12 mouse cellular contexts compared by ENCODE assay signal in genomic region chr11:98057466-98057865, GRCm38 (mm10). TPM values are rescaled to one million over a fixed set of nuclear protein-coding genes. Genes with fewer than 3 reads are reported as not detected.
DNase-seq lines count a peak whose midpoint lies in the region; ATAC-seq and TF ChIP-seq lines count a peak whose summit lies in the region.
"Had no signal": no experiment of that assay in that cellular context is flagged by ENCODE, and none has a peak within 500 bp of the region (broad histone marks: within the 10 kb centered on the region; RNA-seq: fewer than 3 reads in every experiment).

No protein-coding gene starts in this region.

- 17% methylated on average over 9 of the region's 9 CpGs for WGBS in heart, embryonic 11.5 days (ENCODE audit: insufficient replicate concordance)
- 21% methylated on average over 9 of the region's 9 CpGs for WGBS in liver, embryonic 11.5 days

- H3K4me1 ChIP-seq in heart, embryonic 11.5 days (ENCODE audit: control insufficient read depth, insufficient read depth, low read length), result peaks cover 11% of the 10 kb centered on the region
- peaks cover 79% of the 10 kb centered on the region for H3K4me1 ChIP-seq in E14TG2a.4 (replicated peaks; ENCODE audit: low read depth, low read length)
- peaks cover 12% of the 10 kb centered on the region for H3K4me1 ChIP-seq in cortical plate, adult 2 months (ENCODE audit: control insufficient read depth, insufficient read depth, low read length)
- peaks cover 6% of the 10 kb centered on the region for H3K4me1 ChIP-seq in liver, embryonic 11.5 days (replicated peaks; ENCODE audit: control insufficient read depth, insufficient read depth, low read length)

- no peak overlapping the region; the same call in 1 of the 2 replicates for H3K9ac ChIP-seq in heart, embryonic 11.5 days (ENCODE audit: low read depth, low read length)
- H3K9ac ChIP-seq in liver, embryonic 11.5 days (ENCODE audit: low read depth, low read length), result no peak overlapping the region
- H3K9ac ChIP-seq: liver, embryonic 13.5 days had no signal

- ATAC-seq in heart, embryonic 11.5 days (replicated peaks; ENCODE audit: insufficient number of reproducible peaks, low FRiP score, low TSS enrichment), result no peak
- ATAC-seq in liver, embryonic 11.5 days (replicated peaks; ENCODE audit: low FRiP score), result no peak

- H3K4me2 ChIP-seq in heart, embryonic 11.5 days, result peak overlapping the region; percentile 49
- no peak overlapping the region for H3K4me2 ChIP-seq in liver, embryonic 11.5 days
- H3K4me2 ChIP-seq: liver, embryonic 13.5 days had no signal

- DNase-seq in heart, adult 8-10 months (ENCODE audit: low spot score), result no peak
- peak; percentile 29 to 44 for DNase-seq in left cerebral cortex, adult 2 months (ENCODE audit: extremely low spot score in 1 of 2, low spot score in 2 of 2)
- DNase-seq in left cerebral cortex, adult 11 months (ENCODE audit: low spot score), result no peak
- no peak for DNase-seq in liver, embryonic 11.5 days (ENCODE audit: low spot score)
- DNase-seq in spleen, postnatal 4 days (ENCODE audit: low spot score in 2 of 2), result no peak
- DNase-seq: gastrocnemius, postnatal 14 days; kidney, postnatal 10 days; liver, embryonic 13.5 days had no signal

- no peak for TF ChIP-seq CTCF in left cerebral cortex, adult 2 months (IDR thresholded peaks at IDR 0.05)
- TF ChIP-seq CTCF in E14TG2a.4 (conservative IDR thresholded peaks at IDR 0.05; ENCODE audit: low read length), result peak; percentile 37
- no peak for TF ChIP-seq CTCF in cortical plate, adult 2 months (IDR thresholded peaks at IDR 0.05; ENCODE audit: extremely low read depth, insufficient read depth, low read length)

- no peak; the same call in 1 of the 2 replicates for TF ChIP-seq POLR2A in cortical plate, adult 2 months (IDR thresholded peaks at IDR 0.05; ENCODE audit: extremely low read depth, insufficient read depth, low read length)

- H3K27ac ChIP-seq in heart, embryonic 11.5 days (ENCODE audit: low read depth, low read length), result no peak overlapping the region
- peak overlapping the region; percentile 80 for H3K27ac ChIP-seq in left cerebral cortex, adult 2 months
- peak overlapping the region; percentile 83 for H3K27ac ChIP-seq in cortical plate, adult 2 months (ENCODE audit: insufficient read depth, low read length)
- H3K27ac ChIP-seq in liver, embryonic 11.5 days (ENCODE audit: low read depth, low read length), result no peak overlapping the region
- H3K27ac ChIP-seq: liver, embryonic 13.5 days; midbrain, embryonic 10.5 days had no signal

- H3K9me3 ChIP-seq in heart, embryonic 11.5 days (replicated peaks; ENCODE audit: control insufficient read depth, low read length), result no peaks in the 10 kb centered on the region
- no peaks in the 10 kb centered on the region for H3K9me3 ChIP-seq in E14TG2a.4 (ENCODE audit: low read length)
- no peaks in the 10 kb centered on the region for H3K9me3 ChIP-seq in liver, embryonic 11.5 days (ENCODE audit: control insufficient read depth, low read length)
- H3K9me3 ChIP-seq: liver, embryonic 13.5 days; midbrain, embryonic 10.5 days had no signal

- H3K27me3 ChIP-seq in heart, embryonic 11.5 days (ENCODE audit: control insufficient read depth, insufficient read depth, low read length), result peaks cover 25% of the 10 kb centered on the region
- peaks cover 6% of the 10 kb centered on the region for H3K27me3 ChIP-seq in E14TG2a.4 (ENCODE audit: insufficient read depth, low read length)
- peaks cover 35% of the 10 kb centered on the region for H3K27me3 ChIP-seq in liver, embryonic 11.5 days (replicated peaks; ENCODE audit: control insufficient read depth, insufficient read depth, low read length)

- intact Hi-C loops in left cerebral cortex, adult 2 months (cut with DNase I), result no loop called here

- no peaks in the 10 kb centered on the region for H3K36me3 ChIP-seq in heart, embryonic 11.5 days (ENCODE audit: control insufficient read depth, insufficient read depth, low read length)
- H3K36me3 ChIP-seq in E14TG2a.4 (ENCODE audit: insufficient read depth, low read length), result no peaks in the 10 kb centered on the region
- no peaks in the 10 kb centered on the region for H3K36me3 ChIP-seq in liver, embryonic 11.5 days (ENCODE audit: control insufficient read depth, insufficient read depth, low read length)
- H3K36me3 ChIP-seq: liver, embryonic 13.5 days; midbrain, embryonic 10.5 days had no signal

- no peak overlapping the region for H3K4me3 ChIP-seq in heart, embryonic 11.5 days (ENCODE audit: low read depth, low read length)
- no peak overlapping the region for H3K4me3 ChIP-seq in left cerebral cortex, adult 2 months
- peak overlapping the region; percentile 78 for H3K4me3 ChIP-seq in E14TG2a.4 (replicated peaks; ENCODE audit: low read length)
- no peak overlapping the region for H3K4me3 ChIP-seq in cortical plate, adult 2 months (ENCODE audit: insufficient read depth, low read length)
- no peak overlapping the region for H3K4me3 ChIP-seq in liver, embryonic 11.5 days (ENCODE audit: low read depth, low read length)
- H3K4me3 ChIP-seq: liver, embryonic 13.5 days; midbrain, embryonic 10.5 days had no signal

RNA-seq across cellular contexts. Expression of gene Stac2, which starts 4.2 kb away (rescaled TPM):
- polyA plus RNA-seq in heart, embryonic 11.5 days (2014; fragmentation: Nextera tagmentation; extraction: Ambion mirVana), result 0.26 and 0.27 TPM in 2 replicates
- total RNA-seq in heart, adult 8-10 months (2022), result under 1 TPM; 0.16 to 0.23 (median 0.19) TPM
- 10 to 100 TPM; 97.3 to 99.9 TPM for total RNA-seq in left cerebral cortex, adult 2 months (2021)
- 49.7 and 51.6 TPM in 2 replicates for polyA plus RNA-seq in cortical plate, adult 2 months (2012; rRNA removed)
- 0.22 and 0.43 TPM in 2 replicates for polyA plus RNA-seq in liver, embryonic 11.5 days (2014; fragmentation: Nextera tagmentation; extraction: Ambion mirVana)

RNA-seq across cellular contexts. Expression of gene Rpl19, which starts 31.0 kb away (rescaled TPM):
- polyA plus RNA-seq in heart, embryonic 11.5 days (2014; fragmentation: Nextera tagmentation; extraction: Ambion mirVana), result 855 and 888 TPM in 2 replicates
- total RNA-seq in heart, adult 8-10 months (2022), result 100 to 1,000 TPM; 503 to 616 (median 589) TPM
- 100 to 1,000 TPM; 560 to 591 TPM for total RNA-seq in left cerebral cortex, adult 2 months (2021)
- 880 and 901 TPM in 2 replicates for polyA plus RNA-seq in cortical plate, adult 2 months (2012; rRNA removed)
- polyA plus RNA-seq in liver, embryonic 11.5 days (2014; fragmentation: Nextera tagmentation; extraction: Ambion mirVana), result 1,333 and 1,422 TPM in 2 replicates

RNA-seq across cellular contexts. Expression of gene Cacnb1, which starts 34.6 kb away (rescaled TPM):
- polyA plus RNA-seq in heart, embryonic 11.5 days (2014; fragmentation: Nextera tagmentation; extraction: Ambion mirVana), result 5.0 and 6.1 TPM in 2 replicates
- total RNA-seq in heart, adult 8-10 months (2022), result 1 to 10 TPM; 6.2 to 8.5 (median 6.5) TPM
- 100 to 1,000 TPM; 150 to 170 TPM for total RNA-seq in left cerebral cortex, adult 2 months (2021)
- polyA plus RNA-seq in cortical plate, adult 2 months (2012; rRNA removed), result 114 and 117 TPM in 2 replicates
- 2.1 and 2.2 TPM in 2 replicates for polyA plus RNA-seq in liver, embryonic 11.5 days (2014; fragmentation: Nextera tagmentation; extraction: Ambion mirVana)

Comparison
In these comparisons a context has a peak if more than half of its experiments do, and no peak if none do; other contexts are left out.
1. DNase-seq: peak in left cerebral cortex, adult 2 months (2 of 2); none in heart, adult 8-10 months (single experiment), left cerebral cortex, adult 11 months (single experiment), liver, embryonic 11.5 days (single experiment) and spleen, postnatal 4 days (0 of 2).
2. H3K27ac ChIP-seq: peak in left cerebral cortex, adult 2 months (single experiment) and cortical plate, adult 2 months (single experiment); none in heart, embryonic 11.5 days (single experiment) and liver, embryonic 11.5 days (single experiment).
3. RNA of gene Stac2, which starts 4.2 kb away (polyA plus RNA-seq): 49.7 to 51.6 TPM in cortical plate, adult 2 months; 0.22 to 0.43 TPM in liver, embryonic 11.5 days and 0.26 to 0.27 TPM in heart, embryonic 11.5 days; every median in the first group is over 10 times any median in the second.
4. RNA of gene Cacnb1, which starts 34.6 kb away (polyA plus RNA-seq): 114 to 117 TPM in cortical plate, adult 2 months; 5.0 to 6.1 TPM in heart, embryonic 11.5 days and 2.1 to 2.2 TPM in liver, embryonic 11.5 days; every median in the first group is over 10 times any median in the second.